Mouse (Mus musculus): ENCODE data around the gene Map3k4.

DNA sequence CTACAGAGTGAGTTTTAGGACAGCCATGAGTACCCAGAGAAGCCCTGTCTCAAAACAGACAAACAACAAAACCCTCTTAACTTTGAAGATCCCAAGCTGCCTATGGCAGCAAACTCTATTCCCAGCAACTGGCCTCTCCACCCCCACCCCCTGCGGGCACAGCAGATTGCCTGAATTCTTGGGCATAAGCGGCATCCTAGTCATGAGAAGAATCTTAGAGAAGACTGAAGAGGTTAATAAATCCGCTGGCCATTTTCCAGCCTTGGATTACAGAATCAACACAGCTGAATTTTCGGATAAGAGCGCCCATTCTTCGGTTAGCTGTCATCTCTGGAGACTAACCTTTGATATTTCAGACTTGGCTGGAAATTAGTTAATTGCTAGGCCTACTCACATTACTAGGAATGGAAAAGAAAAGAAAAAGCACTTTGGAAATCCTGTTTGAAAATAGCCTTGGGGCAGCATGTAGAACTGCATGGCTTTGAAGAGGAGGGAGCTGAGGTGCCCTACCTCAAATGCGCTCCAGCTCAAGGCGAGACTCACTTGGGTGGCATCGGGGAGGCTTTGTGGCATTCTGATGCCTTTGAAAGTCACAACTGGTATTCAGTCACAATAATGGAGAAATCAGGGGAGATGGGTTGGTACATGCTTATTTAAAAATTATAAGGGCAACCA is 25.2 kb upstream of the Map3k4 start:
- TF ChIP-seq POLR2A (IDR thresholded peaks at IDR 0.05; ENCODE audit: insufficient read length, low read depth), result no peak
- TF ChIP-seq TCF12 (IDR thresholded peaks at IDR 0.05; ENCODE audit: insufficient read depth, poor library complexity, severe bottlenecking), result peak; percentile 4
- no peak for TF ChIP-seq E2F4 (IDR thresholded peaks at IDR 0.05; ENCODE audit: insufficient read depth)
- no peak for TF ChIP-seq USF1 (IDR thresholded peaks at IDR 0.05; ENCODE audit: low read depth)
- no peak for TF ChIP-seq POLR2AphosphoS2 (IDR thresholded peaks at IDR 0.05; ENCODE audit: insufficient read length, low read depth)
- TF ChIP-seq MYOD1 (IDR thresholded peaks at IDR 0.05; ENCODE audit: control insufficient read depth in 1 of 3, insufficient read length in 2 of 3, low read depth in 2 of 3), result no peak
- no peak for TF ChIP-seq MAX (IDR thresholded peaks at IDR 0.05; ENCODE audit: low read depth)

All from myocyte (in vitro differentiated cells).